Mouse (Mus musculus) myocyte (in vitro differentiated cells): Measurements from ENCODE around the gene Creb5. TPM values are rescaled to one million over a fixed set of nuclear protein-coding genes. Genes with fewer than 3 reads are reported as not detected.

ENCODE experiments used
- H3K27me3 ChIP-seq: one replicate; pipeline ENCODE4 v1.6.1; 2011; ENCODE audit not compliant: control insufficient read depth, insufficient read depth, insufficient read length
- H3K36me3 ChIP-seq: one replicate; pipeline ENCODE4 v1.6.1; 2011; ENCODE audit not compliant: control insufficient read depth, insufficient read depth
- H3K4me2 ChIP-seq: one replicate; pipeline ENCODE4 v1.6.1; 2011; ENCODE audit warnings: low read depth, control low read depth
- H3K4me3 ChIP-seq: one replicate; pipeline ENCODE4 v1.5.1; 2011; ENCODE audit warnings: mild to moderate bottlenecking, control low read depth, moderate library complexity
- H3K79me2 ChIP-seq: one replicate; pipeline ENCODE4 v1.6.1; 2011; ENCODE audit not compliant: control insufficient read depth, insufficient read depth
- H3ac ChIP-seq: one replicate; pipeline ENCODE4 v1.6.1; 2011; ENCODE audit not compliant: control insufficient read depth, insufficient read length
- CEBPB ChIP-seq: IDR thresholded peaks from 2 replicates; pipeline ENCODE4 v1.6.1; 2011; ENCODE audit warnings: mild to moderate bottlenecking, moderate library complexity; ENCODE audit not compliant: poor library complexity, insufficient read depth, severe bottlenecking
- E2F4 ChIP-seq: IDR thresholded peaks from one replicate; pipeline ENCODE4 v1.6.1; 2011; ENCODE audit warnings: mild to moderate bottlenecking, control low read depth, moderate library complexity; ENCODE audit not compliant: insufficient read depth
- MAX ChIP-seq: IDR thresholded peaks from one replicate; pipeline ENCODE4 v1.6.1; 2011; ENCODE audit warnings: low read depth, mild to moderate bottlenecking, control low read depth
- MYOD1 ChIP-seq, 3 experiments: IDR thresholded peaks; one replicate each; pipeline ENCODE4 v1.6.1; 2011; ENCODE audit warnings: control low read depth in 2 of 3, low read depth in 2 of 3, mild to moderate bottlenecking in 2 of 3, moderate library complexity in 1 of 3; ENCODE audit not compliant: insufficient read length in 2 of 3, control insufficient read depth in 1 of 3
- MYOG ChIP-seq, 3 experiments: IDR thresholded peaks; one replicate each; pipeline ENCODE4 v1.6.1; 2011; ENCODE audit warnings: control low read depth in 2 of 3, low read depth in 2 of 3, mild to moderate bottlenecking in 2 of 3; ENCODE audit not compliant: insufficient read length in 2 of 3, control insufficient read depth in 1 of 3, insufficient read depth in 1 of 3
- POLR2A ChIP-seq: IDR thresholded peaks from one replicate; pipeline ENCODE4 v1.6.1; 2011; ENCODE audit warnings: low read depth, mild to moderate bottlenecking, control low read depth, moderate library complexity; ENCODE audit not compliant: insufficient read length
- POLR2AphosphoS2 ChIP-seq: IDR thresholded peaks from one replicate; pipeline ENCODE4 v1.6.1; 2011; ENCODE audit warnings: low read depth, control low read depth; ENCODE audit not compliant: insufficient read length
- REST ChIP-seq: IDR thresholded peaks from one replicate; pipeline ENCODE4 v1.6.1; 2011; ENCODE audit warnings: mild to moderate bottlenecking, control low read depth, moderate library complexity; ENCODE audit not compliant: insufficient read depth, insufficient read length
- SRF ChIP-seq: IDR thresholded peaks from one replicate; pipeline ENCODE4 v1.6.1; 2011; ENCODE audit warnings: low read depth; ENCODE audit not compliant: control insufficient read depth, insufficient read length
- TCF12 ChIP-seq: IDR thresholded peaks from one replicate; pipeline ENCODE4 v1.6.1; 2011; ENCODE audit warnings: mild to moderate bottlenecking, control low read depth; ENCODE audit not compliant: poor library complexity, insufficient read depth, severe bottlenecking
- TCF3 ChIP-seq: IDR thresholded peaks from one replicate; pipeline ENCODE4 v1.6.1; 2011; ENCODE audit warnings: low read depth, control low read depth; ENCODE audit not compliant: insufficient read length
- USF1 ChIP-seq: IDR thresholded peaks from one replicate; pipeline ENCODE4 v1.6.1; 2011; ENCODE audit warnings: low read depth, mild to moderate bottlenecking, control low read depth, moderate library complexity
- polyA plus RNA-seq: library from polyadenylated mRNA; unstranded; fragments of >200 nt; fragmentation: generic; extraction: Trizol; gene quantifications from one replicate; pipeline ENCODE4 v1.2.1, GENCODE M21; 2012; ENCODE audit warnings: missing spikeins

Creb5 gene
- polyA plus RNA-seq, 1 experiment, result 1.4 TPM

DNA sequence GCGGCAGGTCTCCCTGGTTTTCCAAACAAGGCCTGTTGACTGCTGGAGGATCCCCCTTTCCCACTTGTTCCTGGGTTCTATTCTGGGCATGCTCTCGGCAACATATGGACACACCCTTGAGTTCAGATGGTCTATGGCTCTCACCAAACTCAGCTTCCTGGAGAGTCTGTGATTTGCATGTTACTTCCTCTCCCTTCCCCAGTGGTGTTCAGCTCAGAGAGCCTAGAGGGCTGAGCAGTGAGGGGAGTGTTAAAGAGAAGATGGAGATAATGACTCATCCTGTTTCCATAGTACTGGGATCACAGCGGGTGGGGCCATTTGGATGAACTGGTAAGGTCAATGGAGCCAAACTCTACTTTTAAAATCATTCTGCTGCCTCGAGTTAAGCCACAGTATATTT lies 168.4 kb downstream of the Creb5 start:
- Histone ChIP-seq H3K79me2 (no peaks in the 10 kb centered on the region), H3ac (no peak overlapping the region), H3K36me3 (no peaks in the 10 kb centered on the region), H3K4me3 (no peak overlapping the region), H3K27me3 (no peaks in the 10 kb centered on the region), H3K4me2 (no peak overlapping the region)
- TF ChIP-seq POLR2A, result no peak

- Histone ChIP-seq H3ac (no peak overlapping the region), H3K79me2 (no peaks in the 10 kb centered on the region), H3K36me3 (no peaks in the 10 kb centered on the region), H3K4me2 (no peak overlapping the region), H3K27me3 (no peaks in the 10 kb centered on the region), H3K4me3 (no peak overlapping the region)
- TF ChIP-seq POLR2AphosphoS2, result no peak
- TF ChIP-seq MYOD1 (IDR thresholded peaks at IDR 0.05; ENCODE audit: control insufficient read depth in 1 of 3, insufficient read length in 2 of 3, low read depth in 2 of 3), result no peak
- TF ChIP-seq TCF3, result no peak
- no peak for TF ChIP-seq E2F4
- no peak for TF ChIP-seq CEBPB
- no peak for TF ChIP-seq MYOG (IDR thresholded peaks at IDR 0.05; ENCODE audit: control insufficient read depth in 1 of 3, insufficient read depth in 1 of 3, insufficient read length in 2 of 3, low read depth in 2 of 3)
- no peak for TF ChIP-seq POLR2A
- TF ChIP-seq REST, result no peak
- no peak for TF ChIP-seq USF1
- TF ChIP-seq SRF, result no peak
- TF ChIP-seq TCF12, result no peak
- TF ChIP-seq MAX, result no peak
These were observed 169.0 kb downstream of the Creb5 start for GRCm38 (mm10) chr6:53456111-53456510.

DNA sequence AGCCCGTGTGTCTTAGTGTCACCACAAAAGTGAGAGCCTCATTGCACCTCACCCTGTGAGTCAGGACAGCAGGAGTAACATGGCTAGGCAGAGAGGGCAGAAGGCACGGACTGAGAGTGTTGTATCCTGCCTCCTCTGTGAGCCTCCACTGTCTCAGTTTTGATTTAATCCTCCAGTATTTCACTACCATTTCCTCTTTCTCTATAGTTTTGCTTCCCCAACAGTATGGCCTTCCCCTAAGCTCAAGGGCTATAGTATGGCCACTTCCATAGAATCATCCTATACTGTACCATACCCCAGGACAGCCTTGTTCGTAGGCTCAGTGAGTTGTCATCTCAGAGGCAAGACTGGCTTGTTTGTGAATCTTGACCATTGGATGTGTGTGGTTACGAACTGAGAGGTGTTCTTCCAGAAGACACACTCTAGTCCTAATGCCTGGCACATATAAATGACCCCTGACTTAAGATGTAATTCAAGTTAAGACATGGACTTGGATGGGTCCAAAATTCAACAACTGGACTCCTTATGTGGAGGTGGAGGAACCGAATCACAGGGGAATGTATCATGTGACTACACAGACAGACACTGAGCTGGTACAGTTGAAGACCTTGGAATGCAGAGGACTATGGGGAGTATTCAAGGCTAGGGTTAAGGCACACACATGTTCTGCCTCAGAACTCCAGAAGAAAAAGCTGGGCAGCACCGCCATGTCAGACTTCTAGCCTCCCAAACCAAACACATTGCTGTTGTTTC lies 173.1 kb downstream of the Creb5 start:
- Histone ChIP-seq H3ac (no peak overlapping the region), H3K27me3 (no peaks in the 10 kb centered on the region), H3K4me3 (no peak overlapping the region), H3K4me2 (no peak overlapping the region), H3K36me3 (no peaks in the 10 kb centered on the region), H3K79me2 (no peaks in the 10 kb centered on the region)
- TF ChIP-seq SRF (no peak), REST (no peak), MAX (no peak), POLR2A (no peak), TCF3 (no peak), TCF12 (no peak), CEBPB (no peak), MYOG (IDR thresholded peaks at IDR 0.05; ENCODE audit: control insufficient read depth in 1 of 3, insufficient read depth in 1 of 3, insufficient read length in 2 of 3, low read depth in 2 of 3) (no peak), MYOD1 (IDR thresholded peaks at IDR 0.05; ENCODE audit: control insufficient read depth in 1 of 3, insufficient read length in 2 of 3, low read depth in 2 of 3) (no peak), POLR2AphosphoS2 (no peak), USF1 (no peak)

- Histone ChIP-seq H3K36me3 (no peaks in the 10 kb centered on the region), H3K27me3 (no peaks in the 10 kb centered on the region), H3K79me2 (no peaks in the 10 kb centered on the region), H3K4me2 (no peak overlapping the region), H3ac (no peak overlapping the region), H3K4me3 (no peak overlapping the region)
- no peak for TF ChIP-seq MYOD1 (IDR thresholded peaks at IDR 0.05; ENCODE audit: control insufficient read depth in 1 of 3, insufficient read length in 2 of 3, low read depth in 2 of 3)
These were observed 174.0 kb downstream of the Creb5 start for GRCm38 (mm10) chr6:53461056-53461455.

GRCm38 (mm10) chr6:53461775-53462770 lies 175.0 kb downstream of the Creb5 start:
- H3K36me3 ChIP-seq, result no peaks in the 10 kb centered on the region
- H3K4me2 ChIP-seq, result no peak overlapping the region
- H3K27me3 ChIP-seq, result no peaks in the 10 kb centered on the region
- no peaks in the 10 kb centered on the region for H3K79me2 ChIP-seq
- TF ChIP-seq POLR2AphosphoS2, result no peak
- TF ChIP-seq TCF3, result no peak
- TF ChIP-seq MYOD1 (IDR thresholded peaks at IDR 0.05; ENCODE audit: control insufficient read depth in 1 of 3, insufficient read length in 2 of 3, low read depth in 2 of 3), result no peak
- no peak for TF ChIP-seq POLR2A
- TF ChIP-seq CEBPB, result no peak
- no peak for TF ChIP-seq TCF12
- no peak for TF ChIP-seq USF1
- no peak for TF ChIP-seq MAX
- no peak for TF ChIP-seq SRF
- TF ChIP-seq REST, result no peak
- no peak for TF ChIP-seq E2F4
- TF ChIP-seq MYOG (IDR thresholded peaks at IDR 0.05; ENCODE audit: control insufficient read depth in 1 of 3, insufficient read depth in 1 of 3, insufficient read length in 2 of 3, low read depth in 2 of 3), result no peak
- H3ac ChIP-seq, result no peak overlapping the region
- H3K4me3 ChIP-seq, result no peak overlapping the region
